Mouse (Mus musculus): ENCODE results near the gene Cep95. TPM values are rescaled to one million over a fixed set of nuclear protein-coding genes. Genes with fewer than 3 reads are reported as not detected.
"Not testable (repeated sequence)": the region's sequence is repeated elsewhere in the genome, so short reads cannot be mapped to it uniquely, and the experiment has no call there.

The Cep95 gene
- 19.3 and 19.4 TPM in 2 replicates for polyA plus RNA-seq (2014; fragmentation: Nextera tagmentation; extraction: Ambion mirVana)

- peak within 1 kb of the TSS; percentile 100 for H3K9ac ChIP-seq (ENCODE audit: low read length)
- H3K9me3 ChIP-seq (ENCODE audit: control insufficient read depth, low read length) = no peaks in the 10 kb centered on the region
- DNase-seq (ENCODE audit: low spot score) (peak; percentile 99), ATAC-seq (replicated peaks; ENCODE audit: low FRiP score, low TSS enrichment, low read depth) (peak; percentile 91)
- H3K4me1 ChIP-seq (replicated peaks; ENCODE audit: control insufficient read depth, insufficient read depth, low read length) = peaks cover 23% of the 10 kb centered on the region
- peak within 1 kb of the TSS; percentile 97 for H3K27ac ChIP-seq (ENCODE audit: low read depth)
- no peaks in the 10 kb centered on the region for H3K27me3 ChIP-seq (replicated peaks; ENCODE audit: control insufficient read depth, insufficient read depth, low read length)
- H3K4me2 ChIP-seq (ENCODE audit: low read length) = peak within 1 kb of the TSS; percentile 61
- peak within 1 kb of the TSS; percentile 100 for H3K4me3 ChIP-seq (ENCODE audit: low read depth, low read length)
- H3K36me3 ChIP-seq (ENCODE audit: control insufficient read depth, insufficient read depth, low read length) = peaks cover 48% of the 10 kb centered on the region
- WGBS = under 1% methylated on average over 51 of the region's 58 CpGs
Observed at GRCm38 (mm10) chr11:106788775-106789459, at the start of gene Cep95, which contains the start of gene Ddx5. Cep95 (plus strand) TSS chr11:106789252. Ddx5 (minus strand) TSS chr11:106789185.

DNA sequence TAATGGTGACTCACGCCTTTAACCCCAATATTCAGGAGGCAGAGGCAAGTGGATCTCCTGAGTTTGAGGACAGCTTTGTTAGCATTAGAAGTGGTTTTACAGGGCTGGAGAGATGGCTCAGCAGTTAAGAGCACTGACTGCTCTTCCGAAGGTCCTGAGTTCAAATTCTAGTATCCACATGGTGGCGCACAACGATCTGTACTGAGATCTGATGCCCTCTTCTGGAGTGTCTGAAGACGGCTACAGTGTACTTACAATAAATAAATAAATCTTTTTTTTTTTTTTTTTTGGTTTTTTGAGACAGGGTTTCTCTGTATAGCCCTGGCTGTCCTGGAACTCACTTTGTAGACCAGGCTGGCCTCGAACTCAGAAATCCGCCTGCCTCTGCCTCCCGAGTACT lies 48.3 kb upstream of the Cep95 start:
- H3K4me3 ChIP-seq (ENCODE audit: low read depth, low read length); H3K9ac ChIP-seq (ENCODE audit: low read length); H3K27ac ChIP-seq (ENCODE audit: low read depth); H3K4me2 ChIP-seq (ENCODE audit: low read length); H3K36me3 ChIP-seq (ENCODE audit: control insufficient read depth, insufficient read depth, low read length); DNase-seq (ENCODE audit: low spot score); H3K9me3 ChIP-seq (ENCODE audit: control insufficient read depth, low read length); H3K4me1 ChIP-seq (replicated peaks; ENCODE audit: control insufficient read depth, insufficient read depth, low read length); H3K27me3 ChIP-seq (replicated peaks; ENCODE audit: control insufficient read depth, insufficient read depth, low read length); ATAC-seq (replicated peaks; ENCODE audit: low FRiP score, low TSS enrichment, low read depth): not testable (repeated sequence)
- WGBS = 87% methylated on average over 7 of the region's 8 CpGs

DNA sequence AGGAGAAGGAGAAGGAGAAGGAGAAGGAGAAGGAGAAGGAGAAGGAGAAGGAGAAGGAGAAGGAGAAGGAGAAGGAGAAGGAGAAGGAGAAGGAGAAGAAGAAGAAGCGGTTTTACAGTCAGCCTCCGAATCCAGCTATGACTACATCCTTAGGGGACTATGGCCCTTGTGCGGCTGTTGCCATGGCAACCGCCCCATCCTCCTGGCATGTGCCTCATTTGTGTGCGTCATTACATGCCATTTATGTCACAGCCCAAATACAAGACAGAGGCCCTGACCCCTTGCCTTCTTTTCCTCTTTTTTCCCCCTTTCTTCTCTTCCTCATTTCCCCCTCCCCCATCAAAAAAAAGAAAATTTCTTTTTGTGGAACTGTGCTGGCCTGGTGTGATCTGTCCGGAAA lies 47.8 kb upstream of the Cep95 start:
- Histone ChIP-seq H3K27me3 (replicated peaks; ENCODE audit: control insufficient read depth, insufficient read depth, low read length) (no peaks in the 10 kb centered on the region), H3K4me3 (ENCODE audit: low read depth, low read length) (no peak overlapping the region), H3K36me3 (ENCODE audit: control insufficient read depth, insufficient read depth, low read length) (no peaks in the 10 kb centered on the region), H3K9me3 (ENCODE audit: control insufficient read depth, low read length) (no peaks in the 10 kb centered on the region), H3K9ac (ENCODE audit: low read length) (no peak overlapping the region), H3K4me1 (replicated peaks; ENCODE audit: control insufficient read depth, insufficient read depth, low read length) (peaks cover 7% of the 10 kb centered on the region; the same call in 1 of the 2 replicates), H3K27ac (ENCODE audit: low read depth) (no peak overlapping the region), H3K4me2 (ENCODE audit: low read length) (no peak overlapping the region)
- DNase-seq (ENCODE audit: low spot score) (no peak), ATAC-seq (replicated peaks; ENCODE audit: low FRiP score, low TSS enrichment, low read depth) (no peak)
- WGBS = 72% methylated on average over 6 of the region's 6 CpGs

- WGBS = 93% methylated on average over 3 of the region's 3 CpGs
- DNase-seq (ENCODE audit: low spot score) = no peak
- Histone ChIP-seq H3K4me1 (replicated peaks; ENCODE audit: control insufficient read depth, insufficient read depth, low read length) (peaks cover 6% of the 10 kb centered on the region; the same call in 1 of the 2 replicates), H3K4me2 (ENCODE audit: low read length) (no peak overlapping the region), H3K36me3 (ENCODE audit: control insufficient read depth, insufficient read depth, low read length) (no peaks in the 10 kb centered on the region), H3K9me3 (ENCODE audit: control insufficient read depth, low read length) (no peaks in the 10 kb centered on the region), H3K4me3 (ENCODE audit: low read depth, low read length) (no peak overlapping the region), H3K27me3 (replicated peaks; ENCODE audit: control insufficient read depth, insufficient read depth, low read length) (no peaks in the 10 kb centered on the region), H3K9ac (ENCODE audit: low read length) (no peak overlapping the region), H3K27ac (ENCODE audit: low read depth) (no peak overlapping the region)
- no peak for ATAC-seq (replicated peaks; ENCODE audit: low FRiP score, low TSS enrichment, low read depth)
Observed at GRCm38 (mm10) chr11:106741826-106742225, 47.2 kb upstream of the Cep95 start.

DNA sequence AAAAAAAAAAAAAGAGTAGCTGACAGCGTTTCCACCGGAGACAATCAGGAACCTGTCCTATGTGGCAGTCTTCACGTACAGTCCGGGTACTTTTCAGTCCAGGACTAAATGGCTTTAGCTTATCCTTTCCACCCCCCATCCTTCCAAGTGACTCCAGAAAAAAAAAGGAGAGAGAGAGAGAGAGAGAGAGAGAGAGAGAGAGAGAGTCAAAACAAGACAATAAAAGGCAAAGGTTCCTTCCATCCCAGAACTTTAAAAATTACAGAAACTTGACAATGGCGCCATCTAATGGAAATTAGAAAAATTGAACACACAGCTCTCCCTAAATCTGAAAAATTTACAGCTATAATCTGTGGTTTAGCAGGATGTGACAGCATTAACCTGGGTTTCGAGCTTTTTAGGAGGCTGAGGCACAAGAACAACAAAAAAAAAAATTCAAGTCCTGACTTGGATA lies 46.6 kb upstream of the Cep95 start:
- H3K27me3 ChIP-seq (replicated peaks; ENCODE audit: control insufficient read depth, insufficient read depth, low read length) = no peaks in the 10 kb centered on the region
- no peak overlapping the region for H3K27ac ChIP-seq (ENCODE audit: low read depth)
- no peak overlapping the region for H3K9ac ChIP-seq (ENCODE audit: low read length)
- peaks cover under 1% of the 10 kb centered on the region; the same call in 1 of the 2 replicates for H3K4me1 ChIP-seq (replicated peaks; ENCODE audit: control insufficient read depth, insufficient read depth, low read length)
- H3K36me3 ChIP-seq (ENCODE audit: control insufficient read depth, insufficient read depth, low read length) = no peaks in the 10 kb centered on the region
- no peaks in the 10 kb centered on the region for H3K9me3 ChIP-seq (ENCODE audit: control insufficient read depth, low read length)
- no peak for ATAC-seq (replicated peaks; ENCODE audit: low FRiP score, low TSS enrichment, low read depth)
- WGBS = 43% methylated on average over 6 of the region's 6 CpGs
- H3K4me2 ChIP-seq (ENCODE audit: low read length) = no peak overlapping the region
- no peak for DNase-seq (ENCODE audit: low spot score)
- H3K4me3 ChIP-seq (ENCODE audit: low read depth, low read length) = no peak overlapping the region

DNA sequence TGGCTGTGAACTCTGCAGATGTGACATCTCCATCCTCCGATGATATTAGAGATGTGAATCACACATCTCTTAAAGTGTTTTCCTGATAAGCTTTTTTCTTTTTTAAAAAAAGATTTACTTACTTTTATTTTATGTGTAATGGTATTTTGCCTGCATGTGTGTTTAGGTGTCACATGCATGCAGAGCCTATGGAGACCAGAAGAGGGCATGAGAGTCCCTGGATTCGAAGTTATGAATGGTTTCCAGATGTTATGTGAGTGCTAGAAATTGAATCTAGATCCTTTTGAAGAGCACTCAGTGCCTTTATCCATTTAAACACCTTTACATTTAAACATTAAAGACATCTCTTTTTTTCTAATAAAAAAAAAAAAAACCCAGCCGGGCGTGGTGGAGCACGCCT lies 44.1 kb upstream of the Cep95 start:
- Histone ChIP-seq H3K4me3 (ENCODE audit: low read depth, low read length) (no peak overlapping the region), H3K27ac (ENCODE audit: low read depth) (no peak overlapping the region)

GRCm38 (mm10) chr11:106749557-106750120 lies 39.4 kb upstream of the Cep95 start:
- not testable (repeated sequence) for DNase-seq (ENCODE audit: low spot score); H3K4me3 ChIP-seq (ENCODE audit: low read depth, low read length); H3K9me3 ChIP-seq (ENCODE audit: control insufficient read depth, low read length); H3K27ac ChIP-seq (ENCODE audit: low read depth); H3K4me2 ChIP-seq (ENCODE audit: low read length); ATAC-seq (replicated peaks; ENCODE audit: low FRiP score, low TSS enrichment, low read depth); H3K27me3 ChIP-seq (replicated peaks; ENCODE audit: control insufficient read depth, insufficient read depth, low read length); H3K4me1 ChIP-seq (replicated peaks; ENCODE audit: control insufficient read depth, insufficient read depth, low read length); H3K9ac ChIP-seq (ENCODE audit: low read length); H3K36me3 ChIP-seq (ENCODE audit: control insufficient read depth, insufficient read depth, low read length)
- 94% methylated on average over 7 of the region's 7 CpGs for WGBS

More for the DNA sequence above, 44.1 kb upstream of the Cep95 start:
- Histone ChIP-seq H3K9me3 (ENCODE audit: control insufficient read depth, low read length) (no peaks in the 10 kb centered on the region), H3K4me2 (ENCODE audit: low read length) (no peak overlapping the region), H3K4me1 (replicated peaks; ENCODE audit: control insufficient read depth, insufficient read depth, low read length) (no peaks in the 10 kb centered on the region), H3K27me3 (replicated peaks; ENCODE audit: control insufficient read depth, insufficient read depth, low read length) (no peaks in the 10 kb centered on the region), H3K9ac (ENCODE audit: low read length) (no peak overlapping the region), H3K36me3 (ENCODE audit: control insufficient read depth, insufficient read depth, low read length) (no peaks in the 10 kb centered on the region)
- ATAC-seq (replicated peaks; ENCODE audit: low FRiP score, low TSS enrichment, low read depth) = no peak
- no peak for DNase-seq (ENCODE audit: low spot score)
- WGBS = 91% methylated on average over 5 of the region's 5 CpGs

GRCm38 (mm10) chr11:106750121-106750751 lies 38.8 kb upstream of the Cep95 start, which contains the start of gene Pecam1:
Pecam1 (minus strand) TSS chr11:106750628.
- no peak within 1 kb of the TSS for H3K4me3 ChIP-seq (ENCODE audit: low read depth, low read length)
- no peaks in the 10 kb centered on the region for H3K27me3 ChIP-seq (replicated peaks; ENCODE audit: control insufficient read depth, insufficient read depth, low read length)
- no peak within 1 kb of the TSS for H3K4me2 ChIP-seq (ENCODE audit: low read length)
- no peaks in the 10 kb centered on the region for H3K4me1 ChIP-seq (replicated peaks; ENCODE audit: control insufficient read depth, insufficient read depth, low read length)
- ATAC-seq (replicated peaks; ENCODE audit: low FRiP score, low TSS enrichment, low read depth) (no peak), DNase-seq (ENCODE audit: low spot score) (no peak)
- no peaks in the 10 kb centered on the region for H3K9me3 ChIP-seq (ENCODE audit: control insufficient read depth, low read length)
- no peaks in the 10 kb centered on the region for H3K36me3 ChIP-seq (ENCODE audit: control insufficient read depth, insufficient read depth, low read length)
- H3K27ac ChIP-seq (ENCODE audit: low read depth) = no peak within 1 kb of the TSS
- H3K9ac ChIP-seq (ENCODE audit: low read length) = no peak within 1 kb of the TSS
- WGBS = 71% methylated on average over 13 of the region's 13 CpGs
